Mouse (Mus musculus) small intestine, adult 2 months (tissue): ENCODE data around the gene Ide.
"Not testable (repeated sequence)": the region's sequence is repeated elsewhere in the genome, so short reads cannot be mapped to it uniquely, and the experiment has no call there.

Experiments used
- CTCF ChIP-seq: fragments of 200-500 bp; IDR thresholded peaks from 2 replicates; pipeline ENCODE4 v1.5.1; 2012; ENCODE audit warnings: low read depth, mild to moderate bottlenecking, control low read depth, inconsistent platforms, low read length, moderate library complexity, mixed read lengths; ENCODE audit not compliant: insufficient replicate concordance, insufficient read length; ENCODE audit errors: extremely low read depth
- POLR2A ChIP-seq: fragments of 200-500 bp; IDR thresholded peaks from 2 replicates; pipeline ENCODE4 v1.6.1; 2012; ENCODE audit warnings: low read depth, mild to moderate bottlenecking, control low read depth, inconsistent platforms, low read length, moderate library complexity

GRCm38 (mm10) chr19:37232598-37232997 lies 105.1 kb downstream of the Ide start:
- not testable (repeated sequence) for TF ChIP-seq CTCF, POLR2A
